Mouse (Mus musculus) 416B (cell line): ENCODE measurements around the gene Banf1.
"Not testable (repeated sequence)": the region's sequence is repeated elsewhere in the genome, so short reads cannot be mapped to it uniquely, and the experiment has no call there.

Source experiments
- DNase-seq: peaks from one replicate; pipeline ENCODE4 v3.0.0; 2011; ENCODE audit warnings: low read depth

Banf1 gene

GRCm38 (mm10) chr19:5367053-5367359 is at the start of gene Banf1:
Gene Banf1, minus strand, starts transcription at chr19:5367168.
- no peak for DNase-seq

- DNase-seq: no peak
These were observed 47.6 kb upstream of the Banf1 start for GRCm38 (mm10) chr19:5414534-5414957.

- no peak for DNase-seq
These were observed 46.9 kb upstream of the Banf1 start for GRCm38 (mm10) chr19:5413840-5414239.

GRCm38 (mm10) chr19:5411961-5412360 is 45.0 kb upstream of the Banf1 start:
- DNase-seq: no peak

- DNase-seq: no peak
These were observed 43.7 kb upstream of the Banf1 start for GRCm38 (mm10) chr19:5410641-5411040.

GRCm38 (mm10) chr19:5409068-5409467 is 42.1 kb upstream of the Banf1 start:
- DNase-seq: no peak

- DNase-seq: peak; percentile 76
These were observed 41.4 kb upstream of the Banf1 start for GRCm38 (mm10) chr19:5408057-5409001.

GRCm38 (mm10) chr19:5407133-5407532 is 40.2 kb upstream of the Banf1 start:
- DNase-seq: peak; percentile 59

GRCm38 (mm10) chr19:5406531-5407126 is 39.7 kb upstream of the Banf1 start:
- DNase-seq: not testable (repeated sequence)

GRCm38 (mm10) chr19:5405924-5406323 is 39.0 kb upstream of the Banf1 start:
- no peak for DNase-seq

GRCm38 (mm10) chr19:5402293-5402692 is 35.3 kb upstream of the Banf1 start, which contains the start of gene Tsga10ip:
Gene Tsga10ip, minus strand, starts transcription at chr19:5402526.
- no peak for DNase-seq

- DNase-seq: not testable (repeated sequence)
These were observed 34.1 kb upstream of the Banf1 start for GRCm38 (mm10) chr19:5401073-5401472.

GRCm38 (mm10) chr19:5395371-5395770 is 28.4 kb upstream of the Banf1 start:
- no peak for DNase-seq

GRCm38 (mm10) chr19:5394168-5394567 is 27.2 kb upstream of the Banf1 start:
- no peak for DNase-seq

GRCm38 (mm10) chr19:5392892-5393291 is 25.9 kb upstream of the Banf1 start:
- DNase-seq: no peak

- no peak for DNase-seq
These were observed 23.4 kb upstream of the Banf1 start for GRCm38 (mm10) chr19:5390416-5390815.

- peak; percentile 83 for DNase-seq
These were observed 22.7 kb upstream of the Banf1 start for GRCm38 (mm10) chr19:5389647-5390046.

GRCm38 (mm10) chr19:5388588-5389242 is 21.7 kb upstream of the Banf1 start, which contains the start of gene Sart1:
Gene Sart1, minus strand, starts transcription at chr19:5388703.
- peak; percentile 97 for DNase-seq

GRCm38 (mm10) chr19:5388011-5388441 is 21.1 kb upstream of the Banf1 start:
- peak; percentile 46 for DNase-seq

GRCm38 (mm10) chr19:5384715-5385114 is 17.7 kb upstream of the Banf1 start:
- DNase-seq: no peak

- DNase-seq: no peak
These were observed 16.4 kb upstream of the Banf1 start for GRCm38 (mm10) chr19:5383326-5383725.

GRCm38 (mm10) chr19:5377446-5377845 is 10.5 kb upstream of the Banf1 start:
- DNase-seq: no peak

GRCm38 (mm10) chr19:5374748-5375147 is 7.8 kb upstream of the Banf1 start:
- DNase-seq: no peak
